28 mouse cellular contexts compared by ENCODE assay signal in the genomic region with DNA sequence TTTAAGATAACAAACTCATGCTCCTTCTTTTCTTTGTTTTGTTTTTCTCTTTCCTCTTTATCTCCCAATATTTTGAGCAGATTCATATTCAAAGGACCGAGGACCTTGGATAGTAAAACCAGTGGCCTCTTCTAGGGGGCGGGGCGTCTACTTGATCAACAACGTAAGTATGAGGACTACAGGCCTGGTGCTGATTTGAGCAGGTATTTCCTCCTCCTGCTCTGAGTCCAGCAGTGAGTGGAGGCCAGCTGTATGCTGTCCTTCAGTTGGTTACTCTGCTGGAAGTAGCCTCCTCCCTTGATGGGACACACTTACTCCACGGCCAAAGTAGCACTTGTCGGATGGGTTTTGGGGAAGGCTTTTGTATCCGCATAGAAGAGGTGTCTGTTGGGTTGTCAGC.
"Had no signal": no experiment of that assay in that cellular context is flagged by ENCODE, and none has a peak within 500 bp of the region (broad histone marks: within the 10 kb centered on the region; RNA-seq: fewer than 3 reads in every experiment).

No protein-coding gene starts in this region.

- H3K4me3 ChIP-seq: limb, embryonic 10.5 days; limb, embryonic 12.5 days; limb, embryonic 13.5 days; limb, embryonic 15.5 days; liver, embryonic 12.5 days; liver, embryonic 13.5 days; liver, embryonic 15.5 days; lung, embryonic 15.5 days; megakaryocyte, embryonic 14.5 days; midbrain, embryonic 10.5 days; midbrain, embryonic 12.5 days; midbrain, embryonic 13.5 days; midbrain, embryonic 15.5 days; myocyte; neural tube, embryonic 12.5 days had no signal

- H3K27ac ChIP-seq: limb, embryonic 10.5 days; limb, embryonic 12.5 days; limb, embryonic 13.5 days; limb, embryonic 15.5 days; liver, embryonic 12.5 days; liver, embryonic 13.5 days; liver, embryonic 14.5 days; liver, embryonic 15.5 days; lung, embryonic 15.5 days; macrophage; midbrain, embryonic 10.5 days; midbrain, embryonic 12.5 days; midbrain, embryonic 13.5 days; midbrain, embryonic 15.5 days; neural tube, embryonic 12.5 days had no signal

- DNase-seq: left cerebral cortex, postnatal 4 days; liver; liver, embryonic 13.5 days; liver, postnatal 0 days; lung, adult 18-20 months; lung, adult 2 months; lung, embryonic 14.5 days; lung, postnatal 10 days; lung, postnatal 14 days; lung, postnatal 36 days; lung, postnatal 4 days; midbrain, embryonic 14.5 days had no signal

- H3K9me3 ChIP-seq: limb, embryonic 10.5 days; limb, embryonic 12.5 days; limb, embryonic 13.5 days; limb, embryonic 15.5 days; liver, embryonic 12.5 days; liver, embryonic 13.5 days; liver, embryonic 15.5 days; lung, embryonic 15.5 days; megakaryocyte, embryonic 14.5 days; midbrain, embryonic 10.5 days; midbrain, embryonic 12.5 days; midbrain, embryonic 13.5 days; midbrain, embryonic 15.5 days; neural tube, embryonic 12.5 days had no signal

- H3K36me3 ChIP-seq: limb, embryonic 15.5 days; lung, embryonic 15.5 days; midbrain, embryonic 13.5 days; midbrain, embryonic 15.5 days had no signal

- H3K27me3 ChIP-seq: limb, embryonic 12.5 days; limb, embryonic 13.5 days; limb, embryonic 15.5 days; liver, embryonic 12.5 days; liver, embryonic 13.5 days; liver, embryonic 15.5 days; lung, embryonic 15.5 days; megakaryocyte, embryonic 14.5 days; midbrain, embryonic 12.5 days; midbrain, embryonic 13.5 days; midbrain, embryonic 15.5 days; neural tube, embryonic 12.5 days had no signal

- H3K4me1 ChIP-seq: limb, embryonic 10.5 days; liver, embryonic 13.5 days; liver, embryonic 15.5 days; midbrain, embryonic 10.5 days; midbrain, embryonic 12.5 days; neural tube, embryonic 12.5 days had no signal
